Mouse (Mus musculus) liver, adult 2 months (tissue): Measurements from ENCODE around the gene Atxn7.

ENCODE experiments used
- CTCF ChIP-seq: fragments of 200-500 bp; IDR thresholded peaks from 2 replicates; pipeline ENCODE4 v1.5.1; 2011; ENCODE audit warnings: low read depth, low read length, control low read depth
- POLR2A ChIP-seq: fragments of 200-500 bp; IDR thresholded peaks from 2 replicates; pipeline ENCODE4 v1.6.1; 2011; ENCODE audit warnings: low read length, control low read depth; ENCODE audit not compliant: insufficient read depth; ENCODE audit errors: extremely low read depth

DNA sequence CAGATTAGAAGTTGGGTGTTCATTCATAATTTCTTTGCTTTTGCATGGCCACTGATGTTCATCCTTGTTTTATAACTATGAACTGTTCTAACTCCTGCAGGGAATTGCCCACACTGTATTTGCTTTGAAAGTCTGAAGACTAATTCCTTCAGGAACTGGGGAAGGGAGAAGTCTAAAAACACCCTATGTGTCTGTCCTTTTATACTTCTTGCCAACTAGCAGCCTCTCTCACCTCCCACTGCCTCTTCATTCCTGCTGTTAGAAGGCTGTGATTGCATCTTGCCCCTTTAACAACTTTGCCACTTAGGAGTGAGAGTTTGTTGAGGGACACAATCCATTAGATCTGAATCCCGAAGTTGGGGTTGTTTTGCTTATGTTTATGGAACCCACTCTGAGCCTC lies 71.6 kb downstream of the Atxn7 start:
- TF ChIP-seq CTCF (no peak), POLR2A (no peak)
